Mouse (Mus musculus) lung, embryonic 15.5 days (tissue): ENCODE measurements around the gene Cmss1. TPM values are rescaled to one million over a fixed set of nuclear protein-coding genes. Genes with fewer than 3 reads are reported as not detected.

Experiments
- polyA plus RNA-seq: library from polyadenylated mRNA; unstranded; fragments of >200 nt; fragmentation: Nextera tagmentation; extraction: Ambion mirVana; gene quantifications from 2 replicates; pipeline ENCODE4 v1.2.1, GENCODE M21; 2015

Gene Cmss1
- polyA plus RNA-seq, 1 experiment from 2014 or later, result 55.4 TPM

Other genes with a start within 250 kb of the Cmss1 start
- 1.8 and 2.7 TPM in 2 replicates for gene Col8a1, start 147.9 kb upstream of the Cmss1 start, polyA plus RNA-seq